Mouse (Mus musculus) right cerebral cortex, postnatal 25 days (tissue): Measurements from ENCODE around the gene Hmcn1.

ENCODE experiments used
- DNase-seq: peaks from one replicate; pipeline ENCODE4 v3.0.0; 2022

Hmcn1 gene

GRCm38 (mm10) chr1:150631035-150631855 is 362.0 kb downstream of the Hmcn1 start:
- no peak for DNase-seq

GRCm38 (mm10) chr1:150623226-150623625 is 370.0 kb downstream of the Hmcn1 start:
- no peak for DNase-seq

- no peak for DNase-seq
These were observed 382.7 kb downstream of the Hmcn1 start for GRCm38 (mm10) chr1:150610539-150610938.

GRCm38 (mm10) chr1:150606173-150606572 is 387.1 kb downstream of the Hmcn1 start:
- no peak for DNase-seq

- no peak for DNase-seq
These were observed 399.6 kb downstream of the Hmcn1 start for GRCm38 (mm10) chr1:150593614-150594013.

- DNase-seq, result peak; percentile 18
These were observed 402.0 kb downstream of the Hmcn1 start for GRCm38 (mm10) chr1:150591253-150591652.

- DNase-seq, result no peak
These were observed 405.8 kb downstream of the Hmcn1 start for GRCm38 (mm10) chr1:150587410-150587809.

- DNase-seq, result no peak
These were observed 408.8 kb downstream of the Hmcn1 start for GRCm38 (mm10) chr1:150584477-150584876.

GRCm38 (mm10) chr1:150583734-150584133 is 409.5 kb downstream of the Hmcn1 start:
- peak; percentile 5 for DNase-seq

- no peak for DNase-seq
These were observed 412.7 kb downstream of the Hmcn1 start for GRCm38 (mm10) chr1:150580561-150580960.

GRCm38 (mm10) chr1:150573407-150573806 is 419.8 kb downstream of the Hmcn1 start:
- no peak for DNase-seq

GRCm38 (mm10) chr1:150570562-150571156 is 422.6 kb downstream of the Hmcn1 start:
- DNase-seq, result no peak

GRCm38 (mm10) chr1:150569820-150570543 is 423.3 kb downstream of the Hmcn1 start:
- no peak for DNase-seq

GRCm38 (mm10) chr1:150566287-150566686 is 426.9 kb downstream of the Hmcn1 start:
- DNase-seq, result no peak

- no peak for DNase-seq
These were observed 436.6 kb downstream of the Hmcn1 start for GRCm38 (mm10) chr1:150556621-150557020.

GRCm38 (mm10) chr1:150551390-150551789 is 441.8 kb downstream of the Hmcn1 start:
- DNase-seq, result no peak

- DNase-seq, result no peak
These were observed 446.8 kb downstream of the Hmcn1 start for GRCm38 (mm10) chr1:150546463-150546862.

GRCm38 (mm10) chr1:150540267-150540666 is 453.0 kb downstream of the Hmcn1 start:
- DNase-seq, result no peak

GRCm38 (mm10) chr1:150537410-150538128 is 455.7 kb downstream of the Hmcn1 start:
- DNase-seq, result no peak

- no peak for DNase-seq
These were observed 457.3 kb downstream of the Hmcn1 start for GRCm38 (mm10) chr1:150535770-150536534.

GRCm38 (mm10) chr1:150534587-150534986 is 458.6 kb downstream of the Hmcn1 start:
- no peak for DNase-seq

GRCm38 (mm10) chr1:150513041-150513440 is 480.2 kb downstream of the Hmcn1 start:
- no peak for DNase-seq
